Mouse (Mus musculus) midbrain, embryonic 14.5 days (tissue): ENCODE measurements around the gene Nipal3. TPM values are rescaled to one million over a fixed set of nuclear protein-coding genes. Genes with fewer than 3 reads are reported as not detected.
A peak's percentile ranks its signal among the peaks of the same experiment; 100 is the strongest.

Experiments used
- ATAC-seq: fragments of 200-750 bp; cut with Nextera tagmentation; 2 replicates; pipeline ENCODE4 v1.8.0; 2017; ENCODE audit warnings: moderate number of reproducible peaks, moderate library complexity; ENCODE audit not compliant: low FRiP score, low TSS enrichment
- DNase-seq: peaks from one replicate; pipeline ENCODE4 v3.0.0-alpha.2; 2015
- H3K27ac ChIP-seq: fragments of 300-500 bp; sonication (generic); replicated peaks from 2 replicates; pipeline ENCODE4 v1.5.1; 2014; ENCODE audit warnings: mild to moderate bottlenecking, low read depth, low read length, moderate library complexity
- H3K27me3 ChIP-seq: fragments of 300-500 bp; sonication (generic); 2 replicates; pipeline ENCODE4 v1.6.1; 2014; ENCODE audit warnings: low read length, control low read depth, mixed read lengths; ENCODE audit not compliant: control insufficient read depth, insufficient read depth
- H3K36me3 ChIP-seq: fragments of 300-500 bp; sonication (generic); 2 replicates; pipeline ENCODE4 v1.6.1; 2014; ENCODE audit warnings: low read length, control low read depth; ENCODE audit not compliant: control insufficient read depth, insufficient read depth
- H3K4me1 ChIP-seq: fragments of 300-500 bp; sonication (generic); 2 replicates; pipeline ENCODE4 v1.6.1; 2014; ENCODE audit warnings: mild to moderate bottlenecking, antibody characterized with exemption, low read length, control low read depth; ENCODE audit not compliant: control insufficient read depth, insufficient read depth
- H3K4me2 ChIP-seq: fragments of 300-500 bp; sonication (generic); 2 replicates; pipeline ENCODE4 v1.6.1; 2014; ENCODE audit warnings: mild to moderate bottlenecking, low read length, moderate library complexity
- H3K4me3 ChIP-seq: fragments of 300-500 bp; sonication (generic); replicated peaks from 2 replicates; pipeline ENCODE4 v1.5.1; 2014; ENCODE audit warnings: low read depth, low read length
- H3K9ac ChIP-seq: fragments of 300-500 bp; sonication (generic); replicated peaks from 2 replicates; pipeline ENCODE4 v1.6.1; 2014; ENCODE audit warnings: mild to moderate bottlenecking, low read length, moderate library complexity
- H3K9me3 ChIP-seq: fragments of 300-500 bp; sonication (generic); 2 replicates; pipeline ENCODE4 v1.6.1; 2016; ENCODE audit warnings: low read length, control low read depth, mixed read lengths; ENCODE audit not compliant: control insufficient read depth
- WGBS: fragments of 180-500 bp; shearing (Covaris S2); extraction: QIAGEN DNeasy Blood & Tissue Kit; methylation state at CpG from one replicate; pipeline ENCODE4 v1.1.7; 2014; 5-methylcytosine and 5-hydroxymethylcytosine counted together
- polyA plus RNA-seq: library from polyadenylated mRNA; unstranded; fragments of >200 nt; fragmentation: Nextera tagmentation; extraction: Ambion mirVana; gene quantifications from 2 replicates; pipeline ENCODE4 v1.2.1, GENCODE M21; 2014

The Nipal3 gene
- polyA plus RNA-seq: 7.7 and 9.8 TPM in 2 replicates

DNA sequence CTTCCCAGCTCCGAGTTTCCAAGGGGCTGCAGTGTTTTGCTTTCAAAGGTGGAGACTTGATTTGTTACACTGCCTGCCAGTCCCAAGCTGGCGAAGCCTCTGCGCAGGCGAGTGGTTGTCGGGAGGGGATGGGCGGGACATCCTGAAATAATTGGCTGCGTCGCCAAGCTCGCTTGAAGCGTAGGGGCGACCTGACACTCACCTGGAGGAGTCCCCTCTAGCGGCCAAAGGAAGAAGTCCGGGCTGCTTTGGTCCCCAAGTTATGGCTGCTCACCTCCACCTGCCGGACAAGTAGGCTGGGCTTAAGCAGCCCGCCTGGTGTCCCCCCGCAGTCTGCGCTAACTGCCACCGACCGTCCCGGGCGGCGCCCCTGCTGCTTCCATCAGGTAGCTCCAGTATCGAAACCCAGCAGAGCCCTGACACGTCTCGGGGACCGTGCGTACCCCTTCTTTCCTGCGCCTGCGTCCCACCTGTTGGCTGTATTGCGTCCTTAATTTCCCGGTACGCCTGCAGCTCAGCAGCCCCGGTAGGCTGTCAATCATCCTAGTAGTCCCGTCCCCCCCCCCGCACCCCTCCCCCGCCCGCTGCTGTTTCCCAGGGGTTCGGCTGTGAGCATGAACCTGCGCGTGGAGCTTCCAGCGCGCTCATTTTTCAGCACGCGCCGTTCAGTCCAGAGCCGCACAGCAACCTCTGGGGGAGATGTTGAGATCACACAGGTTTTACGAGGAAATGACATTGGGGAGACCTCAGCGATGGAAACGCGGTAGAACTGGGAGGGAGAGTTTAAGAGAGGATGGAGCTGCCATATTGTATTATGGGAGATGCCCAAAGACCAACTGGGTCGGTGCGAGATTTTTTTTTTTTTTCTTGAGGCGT, at the start of gene Nipal3, which contains the start of gene Stpg1:
Gene Nipal3 (minus strand): TSS at position 518 of the 876 bp plus-strand sequence.
Gene Stpg1 (plus strand): TSS at position 270 of the 876 bp plus-strand sequence.
- under 1% methylated on average over 53 of the region's 53 CpGs for WGBS
- Histone ChIP-seq H3K36me3 (peaks cover 8% of the 10 kb centered on the region; the same call in 1 of the 2 replicates), H3K9me3 (no peaks in the 10 kb centered on the region), H3K4me2 (peak within 1 kb of the TSS; percentile 89), H3K4me1 (peaks cover 10% of the 10 kb centered on the region), H3K4me3 (peak within 1 kb of the TSS; percentile 64), H3K27ac (peak within 1 kb of the TSS; percentile 60), H3K27me3 (no peaks in the 10 kb centered on the region), H3K9ac (peak within 1 kb of the TSS; percentile 54)
- DNase-seq: peak; percentile 97
- peak; percentile 94 for ATAC-seq

DNA sequence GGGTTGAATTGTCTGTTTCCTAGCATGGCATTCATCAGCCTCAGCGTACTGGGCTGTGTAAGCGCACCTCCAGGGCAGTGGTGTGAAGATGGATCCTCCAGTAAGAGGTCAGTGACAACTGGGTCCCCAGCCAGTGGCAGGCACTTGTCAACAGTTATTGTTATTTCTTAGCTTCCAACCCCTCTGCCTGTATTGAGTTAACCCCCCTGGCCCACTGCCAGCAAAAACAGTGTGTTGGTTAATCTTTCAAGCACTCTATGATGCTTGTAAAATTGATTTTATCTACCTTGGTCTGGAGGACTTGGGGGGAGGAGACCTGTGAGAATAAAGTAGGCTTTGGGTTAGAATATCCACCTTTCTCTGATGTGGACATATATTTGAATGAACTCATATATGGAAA, 49.4 kb upstream of the Nipal3 start:
- Histone ChIP-seq H3K4me1 (peaks cover 22% of the 10 kb centered on the region), H3K4me3 (no peak overlapping the region), H3K4me2 (no peak overlapping the region), H3K9me3 (no peaks in the 10 kb centered on the region), H3K36me3 (no peaks in the 10 kb centered on the region), H3K9ac (no peak overlapping the region), H3K27me3 (no peaks in the 10 kb centered on the region), H3K27ac (no peak overlapping the region)
- DNase-seq (no peak), ATAC-seq (no peak)
- 93% methylated on average over 2 of the region's 2 CpGs for WGBS

DNA sequence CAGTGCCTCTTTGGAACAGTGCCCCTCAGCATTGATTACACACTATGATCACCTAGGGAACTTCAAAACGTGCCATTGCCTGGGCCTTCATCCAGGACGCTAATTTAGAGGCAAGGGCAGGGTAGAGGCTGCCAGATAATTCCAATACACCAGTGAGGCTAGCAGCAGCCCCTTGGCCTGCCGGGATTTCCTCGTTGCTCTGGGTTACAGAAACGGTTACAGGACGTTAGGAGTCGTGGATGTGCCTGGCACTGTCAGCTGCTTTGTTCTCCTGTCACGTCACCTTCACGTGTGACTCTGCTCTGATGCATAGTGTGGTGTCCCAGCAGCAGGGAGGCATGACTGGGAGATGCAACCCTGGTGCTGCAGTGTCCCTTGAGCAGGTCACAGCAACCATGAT, 45.2 kb upstream of the Nipal3 start:
- Histone ChIP-seq H3K27ac (no peak overlapping the region), H3K27me3 (no peaks in the 10 kb centered on the region), H3K4me3 (no peak overlapping the region), H3K9me3 (no peaks in the 10 kb centered on the region), H3K4me2 (no peak overlapping the region), H3K36me3 (no peaks in the 10 kb centered on the region), H3K4me1 (peaks cover 12% of the 10 kb centered on the region), H3K9ac (no peak overlapping the region)
- no peak for ATAC-seq
- peak; percentile 50 for DNase-seq
- WGBS: 31% methylated on average over 9 of the region's 9 CpGs

DNA sequence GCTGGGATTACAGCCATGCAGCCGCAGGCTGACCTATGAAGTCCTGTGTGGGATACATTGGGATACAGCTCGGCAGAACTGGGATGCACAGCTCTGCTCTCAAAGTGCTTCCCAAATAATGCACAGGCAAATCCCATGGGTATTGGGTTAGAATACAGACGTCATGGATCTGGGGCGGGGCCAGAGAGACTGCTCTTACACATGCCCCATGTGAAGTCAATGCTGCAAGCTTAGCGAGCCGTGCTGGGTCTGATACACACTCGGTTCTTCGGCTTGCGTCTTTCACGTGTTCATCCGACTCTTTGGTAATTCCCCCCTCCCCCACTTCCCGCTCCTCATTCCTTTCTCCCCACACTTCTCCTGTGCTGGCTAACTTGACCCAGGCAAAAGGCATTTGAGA, 44.2 kb upstream of the Nipal3 start:
- Histone ChIP-seq H3K27ac (no peak overlapping the region), H3K27me3 (no peaks in the 10 kb centered on the region), H3K9ac (no peak overlapping the region), H3K9me3 (no peaks in the 10 kb centered on the region), H3K36me3 (no peaks in the 10 kb centered on the region), H3K4me2 (no peak overlapping the region), H3K4me3 (no peak overlapping the region), H3K4me1 (peaks cover 7% of the 10 kb centered on the region)
- ATAC-seq (no peak), DNase-seq (no peak)
- 83% methylated on average over 12 of the region's 12 CpGs for WGBS

DNA sequence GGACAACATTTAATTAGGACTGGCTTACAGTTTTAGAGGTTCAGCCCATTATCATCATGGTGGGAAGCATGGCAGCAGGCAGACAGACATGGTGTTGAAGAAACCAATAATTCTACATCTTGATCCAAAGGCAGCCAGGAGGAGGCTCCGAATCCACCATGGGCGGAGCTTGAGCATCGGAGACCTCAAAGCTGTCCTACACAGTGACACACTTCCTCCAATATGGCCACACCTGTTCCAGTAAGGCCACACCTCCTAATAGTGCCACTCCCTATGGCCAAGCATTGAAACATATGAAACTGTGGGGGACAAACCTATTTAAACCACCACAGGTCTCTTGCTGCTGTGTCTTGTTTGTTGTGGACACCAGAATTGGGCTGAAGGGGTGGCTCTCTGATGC, 40.2 kb upstream of the Nipal3 start:
- WGBS: 99% methylated on average over 3 of the region's 3 CpGs

DNA sequence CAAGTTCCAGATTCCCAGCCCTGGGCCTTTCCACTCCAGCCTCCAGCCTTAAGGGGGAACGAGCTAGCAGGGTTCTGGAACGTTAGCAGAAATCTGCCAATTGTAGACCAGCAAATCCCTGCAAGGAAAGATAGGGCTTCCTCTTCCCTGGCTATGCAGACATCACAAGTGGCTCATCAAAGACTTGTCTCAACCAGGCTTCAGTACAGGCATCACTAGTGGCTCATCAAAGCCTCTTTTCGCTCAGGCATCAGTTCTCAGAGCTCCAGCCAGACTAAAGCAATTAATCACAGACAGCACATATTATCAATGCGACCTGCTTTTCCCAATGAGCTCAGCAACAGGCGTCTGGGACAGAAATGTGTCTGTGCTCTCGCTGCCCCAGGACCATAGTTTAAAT, 38.2 kb upstream of the Nipal3 start:
- WGBS: 77% methylated on average over 6 of the region's 6 CpGs

More for the DNA sequence above, 40.2 kb upstream of the Nipal3 start:
- no peak overlapping the region for H3K4me3 ChIP-seq
- no peak overlapping the region for H3K4me2 ChIP-seq
- DNase-seq: no peak
- H3K27me3 ChIP-seq: no peaks in the 10 kb centered on the region
- peaks cover 4% of the 10 kb centered on the region for H3K4me1 ChIP-seq
- no peak overlapping the region for H3K27ac ChIP-seq
- ATAC-seq: no peak
- H3K9ac ChIP-seq: no peak overlapping the region
- no peaks in the 10 kb centered on the region; the same call in 1 of the 2 replicates for H3K9me3 ChIP-seq
- H3K36me3 ChIP-seq: no peaks in the 10 kb centered on the region

DNA sequence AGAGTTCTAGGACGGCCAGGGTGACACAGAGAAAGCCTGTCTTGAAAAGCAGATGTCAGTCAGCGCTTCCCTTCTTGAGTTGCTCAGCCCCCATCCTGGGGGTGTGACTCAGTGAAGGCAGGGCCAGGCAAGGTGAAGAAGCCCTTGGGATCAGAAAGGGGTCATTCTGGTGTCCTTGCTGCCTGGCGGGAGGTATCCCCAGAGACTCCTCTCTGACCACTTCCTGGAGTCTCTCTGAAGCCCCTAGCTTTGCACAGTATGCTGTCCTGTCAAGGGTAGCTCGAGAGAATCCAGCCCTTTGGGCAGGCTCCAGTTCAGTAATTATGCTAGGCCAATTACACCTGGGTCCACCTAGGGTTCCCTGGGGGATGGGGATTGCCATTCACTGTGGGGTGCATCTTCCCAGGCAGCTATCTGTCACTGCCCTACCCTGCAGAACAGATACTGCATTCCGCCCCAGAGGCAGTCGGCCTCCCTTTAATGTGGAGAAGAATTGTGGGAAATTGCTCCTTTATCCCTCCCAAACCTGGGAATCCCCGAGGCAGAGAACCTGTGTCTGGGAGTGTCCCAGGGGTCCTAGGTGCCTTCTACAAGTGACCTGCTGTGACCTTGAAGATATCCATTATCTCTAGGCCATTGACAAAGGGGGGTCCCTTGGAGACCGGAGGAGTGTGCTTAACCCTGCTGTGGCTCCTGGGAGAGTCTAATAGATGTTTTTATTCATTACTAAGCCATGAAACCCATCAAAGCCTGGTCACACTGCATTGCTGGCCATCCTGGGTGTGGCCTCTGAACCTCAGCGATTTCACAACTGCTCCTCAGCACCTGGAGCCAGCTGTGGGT, 37.2 kb upstream of the Nipal3 start:
- DNase-seq: no peak
- Histone ChIP-seq H3K27me3 (no peaks in the 10 kb centered on the region), H3K4me2 (no peak overlapping the region), H3K9me3 (no peaks in the 10 kb centered on the region; the same call in 1 of the 2 replicates), H3K36me3 (no peaks in the 10 kb centered on the region), H3K4me1 (no peaks in the 10 kb centered on the region), H3K4me3 (no peak overlapping the region), H3K27ac (no peak overlapping the region), H3K9ac (no peak overlapping the region)
- no peak for ATAC-seq
- 53% methylated on average over 9 of the region's 9 CpGs for WGBS

More for the DNA sequence above, 38.2 kb upstream of the Nipal3 start:
- no peaks in the 10 kb centered on the region; the same call in 1 of the 2 replicates for H3K9me3 ChIP-seq
- H3K4me2 ChIP-seq: no peak overlapping the region
- H3K4me3 ChIP-seq: no peak overlapping the region
- H3K4me1 ChIP-seq: no peaks in the 10 kb centered on the region
- H3K27ac ChIP-seq: no peak overlapping the region
- no peaks in the 10 kb centered on the region for H3K27me3 ChIP-seq
- DNase-seq: no peak
- no peak for ATAC-seq
- H3K9ac ChIP-seq: no peak overlapping the region
- H3K36me3 ChIP-seq: no peaks in the 10 kb centered on the region

DNA sequence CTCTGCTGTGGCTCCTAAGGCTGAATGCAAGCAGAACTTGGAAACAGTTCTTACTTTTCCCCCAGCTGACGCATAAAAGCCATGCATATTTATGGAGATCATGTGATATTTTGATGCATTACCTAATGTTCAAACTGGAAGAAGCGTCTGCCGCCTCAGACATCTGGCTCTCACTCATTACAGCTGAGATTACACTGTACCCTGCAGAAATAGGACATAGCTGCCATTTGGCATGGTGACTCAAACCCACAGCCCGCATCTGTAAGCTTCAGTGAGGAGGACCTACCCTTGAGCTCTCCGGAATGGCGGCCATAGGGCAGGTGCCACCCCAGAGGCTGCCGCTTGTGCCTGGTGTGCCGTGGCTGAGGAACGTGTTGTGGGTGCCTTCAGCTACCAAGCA, 36.4 kb upstream of the Nipal3 start:
- no peaks in the 10 kb centered on the region for H3K27me3 ChIP-seq
- no peak overlapping the region for H3K4me2 ChIP-seq
- no peaks in the 10 kb centered on the region for H3K36me3 ChIP-seq
- H3K4me1 ChIP-seq: peaks cover 3% of the 10 kb centered on the region
- no peak overlapping the region for H3K27ac ChIP-seq
- no peak for ATAC-seq
- no peaks in the 10 kb centered on the region; the same call in 1 of the 2 replicates for H3K9me3 ChIP-seq
- H3K9ac ChIP-seq: no peak overlapping the region
- H3K4me3 ChIP-seq: no peak overlapping the region
- WGBS: 85% methylated on average over 9 of the region's 9 CpGs
- DNase-seq: no peak
